Mouse (Mus musculus) neural tube, embryonic 13.5 days (tissue): ENCODE measurements around the gene Ace. TPM values are rescaled to one million over a fixed set of nuclear protein-coding genes. Genes with fewer than 3 reads are reported as not detected.

Experiments
- ATAC-seq: fragments of 200-750 bp; cut with Nextera tagmentation; 2 replicates; pipeline ENCODE4 v1.8.0; 2017; ENCODE audit warnings: low read depth, mild to moderate bottlenecking, moderate TSS enrichment, moderate library complexity
- H3K27ac ChIP-seq: fragments of 300-500 bp; sonication (generic); replicated peaks from 2 replicates; pipeline ENCODE4 v1.5.1; 2015; ENCODE audit warnings: moderate library complexity, mild to moderate bottlenecking, inconsistent platforms
- H3K27me3 ChIP-seq: fragments of 300-500 bp; sonication (generic); 2 replicates; pipeline ENCODE4 v1.6.1; 2015; ENCODE audit warnings: mild to moderate bottlenecking, inconsistent platforms
- H3K36me3 ChIP-seq: fragments of 300-500 bp; sonication (generic); 2 replicates; pipeline ENCODE4 v1.6.1; 2015; ENCODE audit warnings: mild to moderate bottlenecking, inconsistent platforms
- H3K4me1 ChIP-seq: fragments of 300-500 bp; sonication (generic); replicated peaks from 2 replicates; pipeline ENCODE4 v1.6.1; 2015; ENCODE audit warnings: inconsistent platforms
- H3K4me2 ChIP-seq: fragments of 300-500 bp; sonication (generic); 2 replicates; pipeline ENCODE4 v1.6.1; 2015; ENCODE audit warnings: inconsistent platforms, mild to moderate bottlenecking, moderate library complexity
- H3K4me3 ChIP-seq: fragments of 300-500 bp; sonication (generic); 2 replicates; pipeline ENCODE4 v1.5.1; 2015; ENCODE audit warnings: mild to moderate bottlenecking, inconsistent platforms
- H3K9ac ChIP-seq: fragments of 300-500 bp; sonication (generic); 2 replicates; pipeline ENCODE4 v1.6.1; 2015; ENCODE audit warnings: moderate library complexity, mild to moderate bottlenecking, inconsistent platforms
- H3K9me3 ChIP-seq: fragments of 300-500 bp; sonication (generic); 2 replicates; pipeline ENCODE4 v1.6.1; 2016; ENCODE audit warnings: inconsistent platforms
- WGBS: fragments of 180-500 bp; shearing (Covaris S2); methylation state at CpG from one replicate; pipeline ENCODE4 v1.1.7; 2015; 5-methylcytosine and 5-hydroxymethylcytosine counted together
- polyA plus RNA-seq: library from polyadenylated mRNA; unstranded; fragments of >200 nt; fragmentation: Nextera tagmentation; extraction: Ambion mirVana; gene quantifications from 2 replicates; pipeline ENCODE4 v1.2.1, GENCODE M21; 2015

Gene Ace
- polyA plus RNA-seq, 1 experiment from 2014 or later = 2.4 TPM

DNA sequence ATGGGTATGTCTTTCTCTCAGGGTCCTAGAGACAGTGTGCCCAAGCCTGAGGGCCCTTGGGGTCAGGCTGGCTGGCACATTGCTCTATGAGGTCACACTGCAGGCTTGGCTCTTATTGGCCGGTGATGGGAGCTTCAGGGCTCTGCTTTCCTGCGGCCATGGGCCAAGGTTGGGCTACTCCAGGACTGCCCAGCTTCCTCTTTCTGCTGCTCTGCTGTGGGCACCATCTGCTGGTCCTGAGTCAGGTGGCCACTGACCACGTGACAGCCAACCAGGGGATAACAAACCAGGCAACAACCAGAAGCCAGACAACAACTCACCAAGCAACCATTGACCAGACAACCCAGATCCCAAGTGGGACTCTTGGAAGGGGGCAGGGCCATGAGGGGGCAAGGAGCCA is 7.3 kb downstream of the Ace start:
- Histone ChIP-seq H3K27me3 (peaks cover 14% of the 10 kb centered on the region), H3K4me2 (no peak overlapping the region), H3K9me3 (no peaks in the 10 kb centered on the region), H3K27ac (no peak overlapping the region), H3K4me1 (no peaks in the 10 kb centered on the region), H3K9ac (no peak overlapping the region), H3K4me3 (no peak overlapping the region), H3K36me3 (no peaks in the 10 kb centered on the region)
- ATAC-seq = no peak
- 71% methylated on average over 3 of the region's 3 CpGs for WGBS

DNA sequence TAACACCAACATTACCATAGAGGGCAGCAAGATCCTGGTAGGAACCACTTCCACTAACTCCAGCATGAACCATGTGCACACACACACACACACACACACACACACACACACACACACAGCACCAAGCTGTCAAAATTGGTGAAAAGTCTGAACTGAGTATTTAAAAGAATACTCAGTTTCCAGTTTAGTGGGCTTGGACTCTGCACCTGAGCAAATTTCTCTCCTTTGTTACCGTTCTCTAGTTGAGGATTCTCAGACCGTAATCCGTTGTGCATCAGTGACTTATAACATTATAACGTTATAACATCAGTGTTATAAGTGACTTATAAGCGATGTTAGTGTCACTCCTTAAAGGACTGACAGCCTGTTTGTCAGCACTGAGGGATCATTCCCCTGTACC is 7.9 kb downstream of the Ace start:
- H3K9ac ChIP-seq = no peak overlapping the region
- H3K4me1 ChIP-seq = no peaks in the 10 kb centered on the region
- H3K36me3 ChIP-seq = no peaks in the 10 kb centered on the region
- H3K9me3 ChIP-seq = no peaks in the 10 kb centered on the region
- WGBS = 90% methylated on average over 5 of the region's 5 CpGs
- H3K4me2 ChIP-seq = no peak overlapping the region
- H3K4me3 ChIP-seq = no peak overlapping the region
- peaks cover 11% of the 10 kb centered on the region; the same call in 1 of the 2 replicates for H3K27me3 ChIP-seq
- H3K27ac ChIP-seq = no peak overlapping the region
- ATAC-seq = no peak

DNA sequence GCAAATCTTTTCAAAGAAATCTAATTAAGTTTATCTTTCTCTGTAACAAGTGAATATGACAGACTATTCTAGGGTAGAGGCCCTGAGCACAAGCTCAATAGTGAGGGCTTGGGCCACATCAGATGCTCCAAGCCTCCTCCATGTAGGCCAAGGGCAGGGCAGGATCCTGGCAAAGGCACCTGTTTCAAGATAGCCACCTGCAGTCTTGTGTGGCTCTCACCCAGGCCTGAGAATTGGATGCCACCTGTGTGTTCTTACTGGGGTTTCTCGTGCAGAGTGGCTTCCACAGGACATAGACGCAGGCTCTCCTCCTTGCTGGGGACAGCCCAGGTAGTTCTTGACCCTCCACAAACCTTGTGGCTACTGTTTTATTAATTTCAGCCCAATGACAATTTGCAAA is 10.5 kb downstream of the Ace start:
- Histone ChIP-seq H3K36me3 (no peaks in the 10 kb centered on the region), H3K27me3 (0 out of 2 replicates have a peak, but pooled peaks cover 4% of the 10 kb centered on the region), H3K9ac (no peak overlapping the region), H3K9me3 (no peaks in the 10 kb centered on the region), H3K27ac (no peak overlapping the region), H3K4me3 (no peak overlapping the region), H3K4me1 (no peaks in the 10 kb centered on the region), H3K4me2 (no peak overlapping the region)
- WGBS = 89% methylated on average over 2 of the region's 2 CpGs
- no peak for ATAC-seq

GRCm38 (mm10) chr11:105978634-105979033 is 10.9 kb downstream of the Ace start:
- WGBS = 67% methylated on average over 5 of the region's 5 CpGs
- Histone ChIP-seq H3K9me3 (no peaks in the 10 kb centered on the region), H3K4me2 (no peak overlapping the region), H3K4me3 (no peak overlapping the region), H3K36me3 (no peaks in the 10 kb centered on the region), H3K27me3 (0 out of 2 replicates have a peak, but pooled peaks cover 4% of the 10 kb centered on the region), H3K4me1 (no peaks in the 10 kb centered on the region), H3K27ac (no peak overlapping the region), H3K9ac (no peak overlapping the region)
- no peak for ATAC-seq

- H3K9ac ChIP-seq = no peak overlapping the region
- H3K9me3 ChIP-seq = no peaks in the 10 kb centered on the region
- H3K4me2 ChIP-seq = no peak overlapping the region
- 70% methylated on average over 4 of the region's 4 CpGs for WGBS
- 0 out of 2 replicates have a peak, but pooled peaks cover 4% of the 10 kb centered on the region for H3K27me3 ChIP-seq
- no peak overlapping the region for H3K27ac ChIP-seq
- no peak overlapping the region for H3K4me3 ChIP-seq
- no peak for ATAC-seq
- H3K4me1 ChIP-seq = no peaks in the 10 kb centered on the region
- no peaks in the 10 kb centered on the region for H3K36me3 ChIP-seq
Measured at GRCm38 (mm10) chr11:105984452-105984851, 16.7 kb downstream of the Ace start.

DNA sequence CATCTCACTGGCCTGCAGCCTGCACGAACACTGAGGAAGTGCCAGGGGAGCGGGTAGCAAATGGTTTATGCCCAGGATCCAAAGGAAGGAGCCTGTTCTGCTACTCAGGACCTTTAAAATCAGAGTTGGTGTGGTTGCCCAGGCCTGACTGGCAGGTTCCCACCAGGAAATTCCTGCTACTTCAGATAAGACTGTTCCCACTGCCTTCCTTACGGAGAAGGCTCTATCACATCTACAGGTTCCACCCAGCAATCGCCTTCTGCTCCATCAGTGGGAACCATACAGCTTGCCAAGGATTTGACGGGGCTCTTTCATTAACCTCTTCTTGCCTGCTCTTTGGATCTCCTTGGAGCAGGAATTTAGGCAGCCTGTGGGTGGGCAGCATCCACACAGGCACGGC is 19.7 kb downstream of the Ace start:
- Histone ChIP-seq H3K27ac (no peak overlapping the region), H3K9ac (no peak overlapping the region), H3K36me3 (no peaks in the 10 kb centered on the region), H3K4me2 (no peak overlapping the region), H3K9me3 (no peaks in the 10 kb centered on the region), H3K27me3 (no peaks in the 10 kb centered on the region), H3K4me3 (no peak overlapping the region), H3K4me1 (no peaks in the 10 kb centered on the region)
- WGBS = 79% methylated on average over 6 of the region's 6 CpGs
- no peak for ATAC-seq

- Histone ChIP-seq H3K9ac (no peak overlapping the region), H3K27me3 (no peaks in the 10 kb centered on the region), H3K4me3 (no peak overlapping the region), H3K36me3 (no peaks in the 10 kb centered on the region), H3K27ac (no peak overlapping the region), H3K9me3 (no peaks in the 10 kb centered on the region), H3K4me1 (no peaks in the 10 kb centered on the region), H3K4me2 (no peak overlapping the region)
- 83% methylated on average over 6 of the region's 6 CpGs for WGBS
- no peak for ATAC-seq
Measured at GRCm38 (mm10) chr11:105989446-105989845, 21.7 kb downstream of the Ace start.

GRCm38 (mm10) chr11:105990231-105990630 is 22.5 kb downstream of the Ace start:
- no peaks in the 10 kb centered on the region for H3K27me3 ChIP-seq
- no peak for ATAC-seq
- H3K4me1 ChIP-seq = no peaks in the 10 kb centered on the region
- no peak overlapping the region for H3K9ac ChIP-seq
- 61% methylated on average over 2 of the region's 2 CpGs for WGBS
- H3K4me2 ChIP-seq = no peak overlapping the region
- H3K9me3 ChIP-seq = no peaks in the 10 kb centered on the region
- no peak overlapping the region for H3K4me3 ChIP-seq
- no peaks in the 10 kb centered on the region for H3K36me3 ChIP-seq
- H3K27ac ChIP-seq = no peak overlapping the region

- Histone ChIP-seq H3K4me1 (no peaks in the 10 kb centered on the region), H3K27me3 (no peaks in the 10 kb centered on the region), H3K9ac (no peak within 1 kb of the TSS), H3K27ac (no peak within 1 kb of the TSS), H3K36me3 (no peaks in the 10 kb centered on the region), H3K4me3 (no peak within 1 kb of the TSS), H3K4me2 (no peak within 1 kb of the TSS), H3K9me3 (no peaks in the 10 kb centered on the region)
- WGBS = 93% methylated on average over 3 of the region's 3 CpGs
- ATAC-seq = no peak
Measured at GRCm38 (mm10) chr11:105994375-105994774, 26.6 kb downstream of the Ace start, which contains the start of gene Ace3. TSS of gene Ace3 (plus strand) at chr11:105994675.

DNA sequence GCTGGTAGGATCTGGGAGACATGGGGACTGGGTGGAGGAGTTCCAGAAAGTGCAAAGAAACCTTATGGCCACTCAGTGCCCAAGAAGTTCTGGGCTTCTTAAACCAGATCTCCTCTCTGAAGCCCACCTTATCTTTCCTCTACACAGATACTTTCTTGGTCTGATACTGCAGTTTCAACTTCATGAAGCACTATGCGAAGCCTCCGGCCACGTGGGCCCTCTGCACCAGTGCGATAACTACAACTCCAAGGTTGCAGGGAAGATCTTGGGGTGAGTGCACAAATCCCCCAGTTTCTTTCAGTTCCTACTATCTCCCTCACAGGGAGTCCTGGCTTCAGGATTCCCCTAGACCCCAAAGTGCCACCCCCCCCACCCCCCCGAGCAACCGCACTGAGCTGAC is 32.3 kb downstream of the Ace start:
- no peaks in the 10 kb centered on the region for H3K9me3 ChIP-seq
- no peaks in the 10 kb centered on the region; the same call in 1 of the 2 replicates for H3K4me1 ChIP-seq
- H3K36me3 ChIP-seq = no peaks in the 10 kb centered on the region
- no peaks in the 10 kb centered on the region for H3K27me3 ChIP-seq
- H3K27ac ChIP-seq = no peak overlapping the region
- 93% methylated on average over 6 of the region's 6 CpGs for WGBS
- H3K4me3 ChIP-seq = no peak overlapping the region
- ATAC-seq = no peak
- no peak overlapping the region for H3K4me2 ChIP-seq
- H3K9ac ChIP-seq = no peak overlapping the region

DNA sequence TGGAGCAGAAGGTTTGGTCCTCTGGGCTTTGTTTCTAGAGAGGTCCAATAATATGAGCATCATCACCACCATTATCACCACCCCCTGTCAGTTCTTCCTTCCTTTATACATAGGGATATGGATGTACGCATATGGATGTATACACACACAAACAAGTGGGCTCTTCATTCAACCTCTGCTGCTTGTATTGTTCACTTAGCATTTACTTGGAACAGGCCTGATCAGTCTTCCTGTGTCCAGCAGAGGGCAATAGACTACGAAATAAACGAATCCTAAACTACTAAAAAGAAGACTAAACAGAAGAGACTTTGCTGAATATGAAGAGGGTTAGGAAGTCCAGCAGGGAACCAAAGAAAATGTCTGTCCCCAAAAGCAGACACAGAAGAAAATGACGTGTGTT is 34.0 kb downstream of the Ace start:
- H3K9me3 ChIP-seq = no peaks in the 10 kb centered on the region
- no peak for ATAC-seq
- 53% methylated on average over 4 of the region's 4 CpGs for WGBS
- no peaks in the 10 kb centered on the region for H3K27me3 ChIP-seq
- H3K4me2 ChIP-seq = no peak overlapping the region
- no peaks in the 10 kb centered on the region for H3K36me3 ChIP-seq
- no peak overlapping the region for H3K9ac ChIP-seq
- no peak overlapping the region for H3K27ac ChIP-seq
- no peak overlapping the region for H3K4me3 ChIP-seq
- H3K4me1 ChIP-seq = peaks cover 15% of the 10 kb centered on the region

DNA sequence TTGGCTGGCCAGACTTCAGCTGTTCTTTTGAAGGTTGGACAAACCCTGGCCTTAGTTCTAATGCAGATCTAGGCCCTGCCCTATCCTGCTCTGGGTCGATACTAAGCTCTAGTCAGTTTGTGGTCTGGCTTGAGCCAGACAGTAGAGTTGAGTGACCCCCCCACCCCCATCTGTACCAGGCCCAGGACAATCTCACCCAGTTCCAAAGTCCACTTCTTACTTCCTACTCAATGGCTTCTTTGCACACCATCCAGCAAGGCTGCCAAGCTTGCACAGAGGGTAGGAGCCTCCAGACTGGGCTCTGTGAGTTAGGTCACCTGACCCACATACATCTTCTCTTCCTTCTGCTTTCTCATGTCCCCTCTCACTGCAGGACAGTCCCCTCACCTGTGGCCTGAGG is 36.8 kb downstream of the Ace start:
- H3K27ac ChIP-seq = 0 out of 2 replicates have a peak overlapping the region, but pooled peaks have one; percentile 3
- no peak overlapping the region for H3K4me3 ChIP-seq
- H3K4me1 ChIP-seq = peaks cover 21% of the 10 kb centered on the region
- no peak overlapping the region for H3K4me2 ChIP-seq
- H3K36me3 ChIP-seq = no peaks in the 10 kb centered on the region
- 89% methylated on average over 1 of the region's 1 CpGs for WGBS
- no peak for ATAC-seq
- H3K9me3 ChIP-seq = no peaks in the 10 kb centered on the region
- H3K27me3 ChIP-seq = peaks cover 16% of the 10 kb centered on the region
- no peak overlapping the region for H3K9ac ChIP-seq

GRCm38 (mm10) chr11:106005970-106006369 is 38.2 kb downstream of the Ace start:
- H3K27me3 ChIP-seq = peaks cover 23% of the 10 kb centered on the region
- H3K27ac ChIP-seq = peak overlapping the region; percentile 54; the same call in 1 of the 2 replicates
- ATAC-seq = peak; percentile 41; the same call in 1 of the 2 replicates
- H3K4me1 ChIP-seq = peaks cover 21% of the 10 kb centered on the region
- H3K4me2 ChIP-seq = no peak overlapping the region
- WGBS = 28% methylated on average over 5 of the region's 5 CpGs
- H3K4me3 ChIP-seq = no peak overlapping the region
- no peaks in the 10 kb centered on the region for H3K36me3 ChIP-seq
- H3K9me3 ChIP-seq = no peaks in the 10 kb centered on the region
- no peak overlapping the region for H3K9ac ChIP-seq
